Mouse (Mus musculus) liver, postnatal 0 days (tissue): ENCODE data around the gene Tead3.

Experiments
- CTCF ChIP-seq: sonication (generic); IDR thresholded peaks from 2 replicates; pipeline ENCODE4 v1.5.1; 2016; ENCODE audit warnings: antibody characterized with exemption, low read depth
- EP300 ChIP-seq: IDR thresholded peaks from 2 replicates; pipeline ENCODE4 v1.6.1; 2016; ENCODE audit warnings: antibody characterized with exemption, low read depth, mild to moderate bottlenecking

DNA sequence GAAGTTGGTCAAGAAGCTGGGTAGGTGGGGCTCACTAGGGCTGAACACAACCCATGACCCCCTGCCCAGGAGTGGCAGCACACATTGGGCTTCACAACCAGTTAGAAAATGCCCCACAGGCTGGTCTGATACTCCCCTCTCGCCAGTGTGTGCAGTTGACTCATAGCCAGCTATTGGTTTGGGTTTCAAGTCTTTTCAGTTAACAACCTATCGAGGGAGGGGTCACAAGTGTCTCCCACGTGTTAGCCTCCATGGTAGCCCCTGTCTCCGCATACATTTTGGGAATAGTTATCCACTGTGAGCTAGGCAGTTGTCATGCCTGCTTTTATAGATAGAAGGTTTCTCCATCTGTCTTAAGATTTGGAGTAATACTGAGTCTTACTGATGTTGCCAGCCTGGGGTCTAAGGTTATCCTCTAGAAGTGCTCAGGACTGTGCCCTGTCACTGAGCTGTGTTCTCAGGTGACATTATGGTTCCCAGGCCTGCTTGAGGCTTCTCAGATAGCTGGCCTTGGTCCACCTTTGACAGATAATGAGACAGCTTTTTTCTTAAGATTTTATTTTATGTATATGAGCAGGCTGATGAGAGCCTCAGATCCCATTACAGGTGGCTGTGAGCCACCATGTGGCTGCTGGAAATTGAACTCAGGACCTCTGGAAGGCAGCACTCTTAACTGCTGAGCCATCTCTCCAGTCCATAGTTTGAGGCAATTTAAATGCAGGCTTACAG lies 20.9 kb downstream of the Tead3 start:
- TF ChIP-seq EP300: no peak
- no peak for TF ChIP-seq CTCF
